Mouse (Mus musculus) liver, postnatal 0 days (tissue): ENCODE measurements around the gene Mapk13.
A peak's percentile ranks its signal among the peaks of the same experiment; 100 is the strongest.

Experiments used
- CTCF ChIP-seq: sonication (generic); IDR thresholded peaks from 2 replicates; pipeline ENCODE4 v1.5.1; 2016; ENCODE audit warnings: antibody characterized with exemption, low read depth
- EP300 ChIP-seq: IDR thresholded peaks from 2 replicates; pipeline ENCODE4 v1.6.1; 2016; ENCODE audit warnings: antibody characterized with exemption, low read depth, mild to moderate bottlenecking

GRCm38 (mm10) chr17:28799291-28800160 is 30.4 kb downstream of the Mapk13 start:
- TF ChIP-seq CTCF (no peak), EP300 (peak; percentile 20; the same call in 1 of the 2 replicates)
